Mouse (Mus musculus) intestine, embryonic 14.5 days (tissue): ENCODE measurements at regions not wholly inside any gene's neighbourhood (a gene's known extent, or its start where the extent isn't known, plus 50 kb on each side); places are given as distances from the start of the nearest gene placed in this dataset.

Experiments
- ATAC-seq: fragments of 200-750 bp; cut with Nextera tagmentation; replicated peaks from 2 replicates; pipeline ENCODE4 v1.8.0; 2017; ENCODE audit warnings: low read depth, moderate number of reproducible peaks, moderate TSS enrichment, moderate library complexity; ENCODE audit not compliant: low FRiP score, low TSS enrichment
- DNase-seq: peaks from one replicate; pipeline ENCODE4 v3.0.0-alpha.2; 2018; ENCODE audit warnings: low spot score
- H3K27ac ChIP-seq: fragments of 300-500 bp; sonication (generic); 2 replicates; pipeline ENCODE4 v1.5.1; 2014; ENCODE audit warnings: low read depth, mild to moderate bottlenecking, control low read depth
- H3K27me3 ChIP-seq: fragments of 300-500 bp; sonication (generic); replicated peaks from 2 replicates; pipeline ENCODE4 v1.6.1; 2014; ENCODE audit warnings: low read length, control low read depth; ENCODE audit not compliant: control insufficient read depth, insufficient read depth
- H3K36me3 ChIP-seq: fragments of 300-500 bp; sonication (generic); 2 replicates; pipeline ENCODE4 v1.6.1; 2014; ENCODE audit warnings: low read length, control low read depth; ENCODE audit not compliant: control insufficient read depth, insufficient read depth
- H3K4me1 ChIP-seq: fragments of 300-500 bp; sonication (generic); replicated peaks from 2 replicates; pipeline ENCODE4 v1.6.1; 2014; ENCODE audit warnings: low read length, control low read depth, mixed read lengths; ENCODE audit not compliant: control insufficient read depth, insufficient read depth
- H3K4me2 ChIP-seq: fragments of 300-500 bp; sonication (generic); 2 replicates; pipeline ENCODE4 v1.6.1; 2014; ENCODE audit warnings: low read length
- H3K4me3 ChIP-seq: fragments of 300-500 bp; sonication (generic); 2 replicates; pipeline ENCODE4 v1.5.1; 2014; ENCODE audit warnings: low read depth, low read length, control low read depth, mixed read lengths
- H3K9ac ChIP-seq: fragments of 300-500 bp; sonication (generic); 2 replicates; pipeline ENCODE4 v1.6.1; 2014; ENCODE audit warnings: mild to moderate bottlenecking, low read length
- H3K9me3 ChIP-seq: fragments of 300-500 bp; sonication (generic); 2 replicates; pipeline ENCODE4 v1.6.1; 2016; ENCODE audit warnings: low read length, control low read depth; ENCODE audit not compliant: control insufficient read depth
- WGBS: fragments of 180-500 bp; shearing (Covaris S2); extraction: QIAGEN DNeasy Blood & Tissue Kit; methylation state at CpG from one replicate; pipeline ENCODE4 v1.1.7; 2014; 5-methylcytosine and 5-hydroxymethylcytosine counted together

DNA sequence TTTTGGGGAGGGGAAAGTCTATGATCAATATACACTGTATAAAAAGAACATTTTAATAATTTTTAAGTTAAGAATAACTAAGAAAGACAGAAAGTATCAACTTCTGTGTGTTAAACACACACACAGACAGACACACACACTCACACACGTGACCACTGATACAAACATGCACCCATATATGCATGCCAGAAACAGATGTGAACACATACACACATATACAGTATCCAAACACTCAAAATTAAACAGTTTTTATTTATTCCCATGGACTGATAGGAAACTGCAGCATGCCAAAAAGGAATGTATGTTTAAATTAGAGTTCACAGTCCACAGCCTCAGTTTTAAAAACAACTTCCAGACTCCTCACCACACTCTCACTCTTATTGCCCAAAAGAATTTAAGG is 203.4 kb upstream of the Tbl1x start:
- 15% methylated on average over 1 of the region's 1 CpGs for WGBS
- H3K4me2 ChIP-seq: no peak overlapping the region
- H3K36me3 ChIP-seq: no peaks in the 10 kb centered on the region
- no peaks in the 10 kb centered on the region for H3K27me3 ChIP-seq
- no peak for ATAC-seq
- no peak for DNase-seq
- no peak overlapping the region for H3K27ac ChIP-seq
- no peak overlapping the region for H3K9ac ChIP-seq
- H3K4me1 ChIP-seq: no peaks in the 10 kb centered on the region
- H3K9me3 ChIP-seq: no peaks in the 10 kb centered on the region
- H3K4me3 ChIP-seq: no peak overlapping the region

DNA sequence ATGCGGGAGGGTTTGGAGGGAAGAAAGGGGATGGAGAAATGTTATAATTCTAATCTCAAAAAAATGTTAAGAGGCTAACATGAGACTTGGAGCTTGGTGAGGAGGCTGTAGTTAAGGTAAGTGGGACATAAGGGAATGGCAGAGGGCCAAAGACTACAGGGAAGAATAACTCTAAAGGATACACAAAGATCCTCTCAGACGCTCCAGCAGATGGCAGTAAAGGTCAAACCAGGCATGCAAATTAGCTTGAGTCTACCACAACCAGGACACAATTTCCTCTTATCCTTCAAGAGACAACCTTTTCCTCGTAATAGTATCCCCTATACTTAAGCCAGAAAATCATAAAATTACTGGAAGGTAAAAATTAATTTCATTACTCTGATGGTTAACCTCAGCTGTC is 196.4 kb upstream of the Tbl1x start:
- DNase-seq: no peak
- no peak overlapping the region for H3K27ac ChIP-seq

DNA sequence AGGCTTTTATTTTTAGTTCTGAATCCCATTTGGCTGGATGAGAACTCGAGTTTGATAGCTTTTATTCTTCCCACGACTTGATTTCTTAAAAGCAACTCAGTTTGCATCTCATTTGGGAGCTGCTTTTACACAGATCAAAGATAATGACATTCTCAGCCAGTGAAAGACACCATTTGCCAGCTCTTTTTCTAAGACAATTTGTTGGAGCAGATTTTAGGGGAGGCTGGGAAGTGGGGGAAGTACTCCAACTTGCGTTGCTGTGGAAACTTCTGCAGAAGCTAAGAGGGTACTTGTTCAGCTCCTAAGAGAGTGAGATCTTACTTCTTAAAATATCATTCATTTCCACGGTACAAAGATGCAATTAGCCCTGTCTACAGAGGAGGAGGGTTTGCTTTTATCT is 187.2 kb upstream of the Tbl1x start:
- DNase-seq: no peak
- 46% methylated on average over 4 of the region's 4 CpGs for WGBS
- no peaks in the 10 kb centered on the region for H3K9me3 ChIP-seq
- no peak for ATAC-seq
- no peaks in the 10 kb centered on the region for H3K36me3 ChIP-seq
- H3K4me3 ChIP-seq: no peak overlapping the region
- H3K4me2 ChIP-seq: no peak overlapping the region
- H3K4me1 ChIP-seq: no peaks in the 10 kb centered on the region
- H3K27ac ChIP-seq: no peak overlapping the region
- no peak overlapping the region for H3K9ac ChIP-seq
- H3K27me3 ChIP-seq: no peaks in the 10 kb centered on the region

More for the DNA sequence above, 196.4 kb upstream of the Tbl1x start:
- Histone ChIP-seq H3K9me3 (no peaks in the 10 kb centered on the region), H3K27me3 (no peaks in the 10 kb centered on the region), H3K9ac (no peak overlapping the region), H3K4me2 (no peak overlapping the region), H3K36me3 (no peaks in the 10 kb centered on the region), H3K4me1 (no peaks in the 10 kb centered on the region), H3K4me3 (no peak overlapping the region)
- 69% methylated on average over 3 of the region's 3 CpGs for WGBS
- no peak for ATAC-seq

DNA sequence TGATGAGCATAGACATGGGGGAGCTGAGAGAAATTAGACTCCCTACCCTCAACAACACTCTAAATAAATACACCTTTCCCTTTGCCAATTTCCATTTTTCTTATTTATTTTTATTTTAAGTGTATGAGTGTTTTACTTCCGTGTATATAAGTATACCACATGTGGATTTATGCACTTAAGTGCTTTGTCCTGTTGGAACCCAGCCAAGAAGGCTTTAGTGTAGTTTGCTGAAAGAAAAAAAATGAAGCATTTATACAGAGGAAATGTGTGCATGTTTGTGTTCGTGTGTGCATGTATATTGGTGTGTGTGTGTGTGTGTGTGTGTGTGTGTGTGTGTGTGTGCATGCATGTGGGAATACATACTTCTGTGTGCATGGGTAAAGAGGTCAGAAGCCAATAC is 157.6 kb upstream of the Tbl1x start:
- WGBS: 16% methylated on average over 2 of the region's 2 CpGs
- Histone ChIP-seq H3K9me3 (no peaks in the 10 kb centered on the region), H3K4me1 (no peaks in the 10 kb centered on the region), H3K4me3 (no peak overlapping the region), H3K36me3 (no peaks in the 10 kb centered on the region), H3K4me2 (no peak overlapping the region), H3K27me3 (no peaks in the 10 kb centered on the region), H3K27ac (no peak overlapping the region), H3K9ac (no peak overlapping the region)
- DNase-seq (no peak), ATAC-seq (no peak)

DNA sequence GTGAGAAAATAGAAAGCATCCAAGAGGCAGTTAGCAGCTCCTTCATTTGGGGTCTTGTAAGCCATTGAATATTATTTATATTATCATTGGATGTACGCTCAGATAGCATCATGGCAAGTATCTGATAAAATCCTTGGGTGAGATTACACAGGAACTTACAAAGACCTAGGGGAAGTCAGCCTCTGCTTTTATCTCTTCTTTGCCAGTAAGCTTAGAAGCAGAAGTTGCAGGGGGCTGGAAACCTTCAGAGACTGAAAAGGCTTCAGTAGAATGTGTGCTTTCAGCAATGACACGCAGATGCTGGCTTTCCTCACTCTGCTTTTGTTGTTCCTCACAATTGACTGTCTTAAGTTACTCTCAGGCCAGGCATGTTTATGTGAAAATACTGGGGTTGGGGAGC is 150.3 kb upstream of the Tbl1x start:
- Histone ChIP-seq H3K27ac (no peak overlapping the region; the same call in 1 of the 2 replicates), H3K36me3 (no peaks in the 10 kb centered on the region), H3K9ac (no peak overlapping the region), H3K9me3 (no peaks in the 10 kb centered on the region), H3K4me1 (no peaks in the 10 kb centered on the region), H3K4me3 (no peak overlapping the region), H3K27me3 (no peaks in the 10 kb centered on the region), H3K4me2 (no peak overlapping the region)
- ATAC-seq: peak; percentile 47; the same call in 1 of the 2 replicates
- no peak for DNase-seq
- 35% methylated on average over 2 of the region's 2 CpGs for WGBS

DNA sequence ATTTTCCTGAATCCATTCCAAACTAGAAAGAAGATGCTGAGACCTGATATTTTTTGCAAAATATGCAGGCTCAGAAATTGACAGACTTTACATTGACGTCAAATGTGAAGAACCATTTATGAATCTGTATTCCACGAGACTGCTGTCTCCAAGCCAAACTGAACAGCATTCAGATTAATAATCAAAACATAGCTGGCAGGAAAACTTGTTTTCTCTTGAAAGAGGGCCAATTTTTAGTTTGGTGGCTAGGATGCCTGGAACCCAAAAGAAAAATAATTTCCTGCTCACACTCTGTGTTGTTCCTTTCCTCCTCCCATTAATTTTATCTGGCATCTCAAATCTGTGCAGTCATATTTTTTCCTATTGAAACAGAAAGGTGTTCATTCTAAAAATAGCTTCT is 149.7 kb upstream of the Tbl1x start:
- Histone ChIP-seq H3K9me3 (no peaks in the 10 kb centered on the region), H3K27ac (no peak overlapping the region; the same call in 1 of the 2 replicates), H3K27me3 (no peaks in the 10 kb centered on the region), H3K4me3 (no peak overlapping the region), H3K4me1 (no peaks in the 10 kb centered on the region), H3K36me3 (no peaks in the 10 kb centered on the region), H3K9ac (no peak overlapping the region), H3K4me2 (no peak overlapping the region)
- ATAC-seq (no peak), DNase-seq (no peak)
- WGBS: 56% methylated on average over 2 of the region's 2 CpGs

DNA sequence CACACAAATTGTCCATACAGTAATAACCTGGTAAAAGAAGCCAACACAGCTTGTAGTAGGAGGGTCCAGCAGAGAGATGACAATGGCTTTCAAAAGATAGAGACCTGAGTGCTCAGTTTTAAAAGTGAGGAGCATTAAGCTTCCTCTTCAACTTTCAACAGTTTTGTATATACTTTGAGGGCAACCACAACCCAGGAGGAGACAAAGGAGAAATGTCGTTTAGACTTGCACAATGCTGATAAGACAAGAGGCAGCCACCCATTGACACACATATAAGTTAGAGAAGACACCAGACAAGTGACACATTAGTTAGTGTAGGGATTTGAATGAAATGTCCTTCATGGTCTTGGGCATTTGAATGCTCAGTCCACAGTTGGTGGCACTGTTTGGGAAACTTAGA is 147.2 kb upstream of the Tbl1x start:
- WGBS: 76% methylated on average over 1 of the region's 1 CpGs
- Histone ChIP-seq H3K27ac (no peak overlapping the region), H3K4me2 (no peak overlapping the region), H3K4me3 (no peak overlapping the region), H3K36me3 (no peaks in the 10 kb centered on the region), H3K9ac (no peak overlapping the region), H3K9me3 (no peaks in the 10 kb centered on the region), H3K4me1 (no peaks in the 10 kb centered on the region), H3K27me3 (no peaks in the 10 kb centered on the region)
- DNase-seq (no peak), ATAC-seq (no peak)

DNA sequence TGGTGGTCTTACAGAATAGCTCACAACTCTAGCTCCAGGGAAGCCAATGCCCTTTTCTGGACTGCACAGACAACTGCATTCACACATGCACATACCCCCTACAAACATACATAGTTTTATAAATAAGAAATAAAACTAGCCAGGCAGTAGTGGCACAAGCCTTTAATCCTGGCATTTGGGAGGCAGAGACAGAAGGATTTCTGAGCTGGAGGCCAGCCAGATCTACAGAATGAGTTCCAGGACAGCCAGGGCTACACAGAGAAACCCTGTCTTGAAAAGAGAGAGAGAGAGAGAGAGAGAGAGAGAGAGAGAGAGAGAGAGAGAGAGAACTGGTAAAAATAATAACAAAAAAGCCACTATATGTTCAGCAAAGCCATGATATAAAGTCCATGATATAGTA is 143.5 kb upstream of the Tbl1x start:
- ATAC-seq (no peak), DNase-seq (no peak)
- no peaks in the 10 kb centered on the region for H3K9me3 ChIP-seq
- H3K4me3 ChIP-seq: no peak overlapping the region
- H3K9ac ChIP-seq: no peak overlapping the region
- H3K36me3 ChIP-seq: no peaks in the 10 kb centered on the region
- no peaks in the 10 kb centered on the region for H3K27me3 ChIP-seq
- no peak overlapping the region for H3K4me2 ChIP-seq
- no peaks in the 10 kb centered on the region for H3K4me1 ChIP-seq
- no peak overlapping the region for H3K27ac ChIP-seq

DNA sequence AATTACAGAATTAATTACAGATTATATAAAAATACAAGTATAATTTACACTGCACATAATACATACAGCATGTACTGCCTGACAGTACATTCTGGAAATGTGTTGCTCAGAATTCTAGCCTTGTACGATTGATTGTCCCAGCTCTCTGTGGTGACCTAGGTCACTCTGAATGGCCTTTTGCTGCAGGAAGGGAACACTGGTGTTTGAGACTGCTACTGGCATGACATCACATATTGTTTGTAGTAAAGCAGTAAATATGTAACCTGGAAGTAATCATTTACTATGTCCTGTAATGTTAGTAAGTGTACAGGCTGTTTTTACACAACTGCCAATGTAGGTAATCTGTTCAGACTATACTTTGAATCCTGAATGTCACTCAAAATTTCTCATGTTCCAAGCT is 123.5 kb upstream of the Tbl1x start:
- Histone ChIP-seq H3K27me3 (no peaks in the 10 kb centered on the region), H3K4me3 (no peak overlapping the region), H3K9me3 (no peaks in the 10 kb centered on the region), H3K9ac (no peak overlapping the region), H3K36me3 (no peaks in the 10 kb centered on the region), H3K27ac (no peak overlapping the region), H3K4me1 (no peaks in the 10 kb centered on the region), H3K4me2 (no peak overlapping the region)
- DNase-seq: no peak
- no peak for ATAC-seq
- WGBS: 69% methylated on average over 1 of the region's 1 CpGs
